Mouse (Mus musculus) spleen, adult 2 months (tissue): ENCODE results near the gene Klk1b4.
"Not testable (repeated sequence)": the region's sequence is repeated elsewhere in the genome, so short reads cannot be mapped to it uniquely, and the experiment has no call there.

Experiments used
- CTCF ChIP-seq: fragments of 200-500 bp; IDR thresholded peaks from 2 replicates; pipeline ENCODE4 v1.5.1; 2011; ENCODE audit warnings: mild to moderate bottlenecking, inconsistent platforms; ENCODE audit not compliant: insufficient read depth, insufficient read length, insufficient replicate concordance; ENCODE audit errors: extremely low read depth
- POLR2A ChIP-seq: fragments of 200-500 bp; IDR thresholded peaks from 2 replicates; pipeline ENCODE4 v1.6.1; 2011; ENCODE audit warnings: low read depth, low read length, inconsistent platforms

GRCm38 (mm10) chr7:44221601-44222000, 14.4 kb downstream of the Klk1b4 start:
- not testable (repeated sequence) for TF ChIP-seq POLR2A, CTCF
